Mouse (Mus musculus) bone marrow macrophage, adult 2 months (primary cell): ENCODE data around the gene Pde4c. TPM values are rescaled to one million over a fixed set of nuclear protein-coding genes. Genes with fewer than 3 reads are reported as not detected.

Source experiments
- H3K27ac ChIP-seq: 2 replicates; pipeline ENCODE4 v1.5.1; 2012; ENCODE audit warnings: low read depth, low read length; ENCODE audit not compliant: insufficient read depth
- H3K4me1 ChIP-seq: 2 replicates; pipeline ENCODE4 v1.6.1; 2012; ENCODE audit warnings: low read length; ENCODE audit not compliant: control insufficient read depth, insufficient read depth
- H3K4me3 ChIP-seq: 2 replicates; pipeline ENCODE4 v1.5.1; 2012; ENCODE audit warnings: mild to moderate bottlenecking, low read length, moderate library complexity; ENCODE audit not compliant: insufficient read depth
- CTCF ChIP-seq: IDR thresholded peaks from 2 replicates; pipeline ENCODE4 v1.5.1; 2012; ENCODE audit warnings: low read depth, mild to moderate bottlenecking, low read length, moderate library complexity
- POLR2A ChIP-seq: IDR thresholded peaks from 2 replicates; pipeline ENCODE4 v1.6.1; 2012; ENCODE audit warnings: mild to moderate bottlenecking, low read depth, low read length, borderline replicate concordance
- polyA plus RNA-seq: library from polyadenylated mRNA; stranded (reverse); fragments of >200 nt; gene quantifications from 2 replicates; pipeline ENCODE4 v1.2.4, GENCODE M21; 2012; ENCODE audit not compliant: missing spikeins, insufficient read depth, insufficient read length

Gene Pde4c
- polyA plus RNA-seq, 1 experiment = not detected

DNA sequence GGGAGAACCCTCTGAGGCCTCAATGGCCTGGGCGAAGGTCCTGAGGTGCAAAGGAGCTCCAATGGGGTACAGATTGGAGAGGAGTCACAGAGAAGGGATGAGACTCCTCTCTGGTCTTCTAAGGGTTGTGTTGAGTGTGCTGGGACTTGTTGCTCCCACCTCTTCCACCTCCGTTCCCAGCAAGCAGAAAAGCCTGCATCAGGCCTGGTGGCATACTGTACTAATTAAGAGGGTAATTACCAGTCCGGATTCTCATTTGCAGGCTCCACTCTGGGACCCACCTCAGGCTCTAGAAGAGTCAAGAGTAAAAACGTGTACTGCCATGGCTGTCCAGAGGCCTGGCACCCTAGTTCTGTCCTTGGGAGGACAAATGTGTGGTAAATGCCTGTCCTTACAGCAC lies 26.6 kb upstream of the Pde4c start:
- Histone ChIP-seq H3K4me1 (peaks cover 42% of the 10 kb centered on the region), H3K27ac (no peak overlapping the region), H3K4me3 (no peak overlapping the region)
- TF ChIP-seq POLR2A (no peak), CTCF (no peak)

DNA sequence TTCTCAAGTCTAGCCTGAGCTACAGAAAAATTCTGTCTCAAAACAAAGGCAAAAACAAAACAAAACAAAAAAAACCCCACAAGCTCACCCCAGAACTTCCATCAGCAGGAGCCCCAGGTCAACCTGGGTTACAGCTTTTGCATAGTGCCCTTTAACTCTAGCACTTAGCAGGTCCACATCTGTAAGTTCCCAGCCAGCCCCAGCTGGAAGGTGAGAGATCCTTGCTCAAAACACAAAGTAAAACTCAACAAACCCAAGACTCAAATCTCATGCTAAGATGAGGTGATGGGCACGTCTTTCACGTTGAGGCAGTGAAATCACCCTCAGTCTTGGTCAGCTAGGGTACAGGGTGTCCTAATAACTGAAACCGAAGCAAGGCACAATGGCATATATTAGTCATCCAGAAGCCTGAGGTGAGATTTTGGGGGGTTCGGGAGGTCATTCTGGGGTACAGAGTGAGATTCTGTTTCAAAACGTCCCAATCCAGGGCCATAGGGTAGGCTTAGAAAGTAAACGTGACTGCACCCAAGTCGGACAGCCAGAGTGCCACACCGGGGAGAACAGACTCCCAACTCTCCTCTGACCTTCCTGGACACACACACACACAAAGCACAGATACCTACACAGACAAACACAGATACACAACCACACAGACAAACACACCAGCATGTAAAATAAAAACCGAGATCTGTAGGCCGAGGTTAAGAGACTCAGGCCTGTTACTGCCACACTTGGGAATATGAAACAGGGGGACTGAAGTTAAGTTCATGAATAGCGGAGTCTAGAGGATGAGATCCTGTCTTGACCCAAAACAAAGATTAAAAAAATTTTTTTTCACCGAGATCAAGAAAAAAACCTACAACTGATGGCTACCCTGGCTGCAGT lies 25.9 kb upstream of the Pde4c start:
- Histone ChIP-seq H3K4me3 (peak overlapping the region; percentile 77), H3K27ac (0 out of 2 replicates have a peak overlapping the region, but pooled peaks have one; percentile 2), H3K4me1 (peaks cover 42% of the 10 kb centered on the region)
- TF ChIP-seq CTCF (no peak), POLR2A (no peak)

DNA sequence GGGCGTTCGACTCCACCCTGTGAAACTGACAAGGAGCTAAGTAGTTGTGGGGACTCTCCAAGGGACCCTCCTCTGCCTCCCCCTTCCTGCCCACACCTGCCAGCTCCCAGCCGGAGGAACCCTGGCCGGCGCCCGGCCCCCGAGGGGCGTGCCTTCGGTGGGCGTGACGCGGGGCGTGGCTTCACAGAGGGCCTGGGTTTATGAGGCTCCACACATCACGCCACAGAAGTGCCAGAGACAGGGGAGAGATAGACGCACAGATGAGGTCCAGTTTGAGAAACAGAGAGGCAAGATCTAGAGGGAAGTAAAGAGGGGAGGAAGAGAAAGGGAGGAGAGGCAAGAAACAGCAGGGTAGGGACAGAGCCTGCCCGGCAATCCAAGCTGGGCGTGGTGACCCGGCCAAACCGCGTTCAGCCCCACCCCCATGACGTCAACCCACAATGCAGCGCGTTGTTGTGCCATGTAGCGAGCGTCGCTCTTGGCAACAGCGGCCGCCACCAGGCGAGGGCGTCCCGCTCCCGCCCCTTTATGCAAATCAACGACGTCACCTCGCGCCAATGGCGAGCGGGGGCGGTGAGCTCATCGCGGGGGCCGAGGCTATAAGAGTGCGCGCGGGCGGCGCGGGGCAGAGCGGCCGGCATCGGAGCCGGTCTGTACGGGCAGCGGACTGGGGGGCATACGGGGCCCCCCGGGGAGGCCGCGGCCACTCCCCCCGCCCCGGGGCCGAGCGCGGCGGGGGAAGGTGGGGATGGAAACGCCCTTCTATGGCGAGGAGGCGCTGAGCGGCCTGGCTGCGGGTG lies 25.0 kb upstream of the Pde4c start, which contains the start of gene Jund:
TSS of gene Jund (plus strand) at position 640 of the 800 bp plus-strand sequence.
- peak within 1 kb of the TSS; percentile 97 for H3K27ac ChIP-seq
- peaks cover 37% of the 10 kb centered on the region for H3K4me1 ChIP-seq
- H3K4me3 ChIP-seq = peak within 1 kb of the TSS; percentile 99
- TF ChIP-seq POLR2A (peak; percentile 98), CTCF (no peak)

DNA sequence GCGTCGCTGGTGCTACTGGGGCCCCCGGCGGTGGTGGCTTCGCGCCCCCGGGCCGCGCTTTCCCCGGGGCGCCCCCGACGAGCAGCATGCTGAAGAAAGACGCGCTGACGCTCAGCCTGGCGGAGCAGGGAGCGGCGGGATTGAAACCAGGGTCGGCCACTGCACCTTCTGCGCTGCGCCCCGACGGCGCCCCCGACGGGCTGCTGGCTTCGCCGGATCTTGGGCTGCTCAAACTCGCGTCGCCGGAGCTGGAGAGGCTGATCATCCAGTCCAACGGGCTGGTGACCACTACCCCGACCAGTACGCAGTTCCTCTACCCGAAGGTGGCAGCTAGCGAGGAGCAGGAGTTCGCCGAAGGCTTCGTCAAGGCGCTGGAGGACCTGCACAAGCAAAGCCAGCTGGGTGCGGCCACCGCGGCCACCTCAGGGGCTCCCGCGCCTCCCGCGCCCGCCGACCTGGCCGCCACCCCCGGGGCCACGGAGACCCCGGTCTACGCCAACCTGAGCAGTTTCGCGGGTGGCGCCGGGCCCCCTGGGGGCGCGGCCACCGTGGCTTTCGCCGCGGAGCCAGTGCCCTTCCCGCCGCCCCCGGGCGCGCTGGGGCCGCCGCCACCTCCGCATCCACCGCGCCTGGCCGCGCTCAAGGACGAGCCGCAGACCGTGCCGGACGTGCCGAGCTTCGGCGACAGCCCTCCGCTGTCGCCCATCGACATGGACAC lies 24.2 kb upstream of the Pde4c start:
- Histone ChIP-seq H3K4me1 (peaks cover 32% of the 10 kb centered on the region), H3K4me3 (peak overlapping the region; percentile 99), H3K27ac (peak overlapping the region; percentile 97)
- TF ChIP-seq POLR2A (no peak), CTCF (no peak)

GRCm38 (mm10) chr8:70699834-70700554 lies 23.5 kb upstream of the Pde4c start:
- peak overlapping the region; percentile 97 for H3K27ac ChIP-seq
- H3K4me3 ChIP-seq = peak overlapping the region; percentile 99
- peaks cover 32% of the 10 kb centered on the region for H3K4me1 ChIP-seq
- TF ChIP-seq POLR2A (no peak), CTCF (no peak)

- peak; percentile 50 for TF ChIP-seq CTCF
- no peak for TF ChIP-seq POLR2A
- Histone ChIP-seq H3K27ac (peak overlapping the region; percentile 97), H3K4me3 (peak overlapping the region; percentile 99), H3K4me1 (peaks cover 30% of the 10 kb centered on the region)
Observed at GRCm38 (mm10) chr8:70700555-70700922, 23.0 kb upstream of the Pde4c start.

DNA sequence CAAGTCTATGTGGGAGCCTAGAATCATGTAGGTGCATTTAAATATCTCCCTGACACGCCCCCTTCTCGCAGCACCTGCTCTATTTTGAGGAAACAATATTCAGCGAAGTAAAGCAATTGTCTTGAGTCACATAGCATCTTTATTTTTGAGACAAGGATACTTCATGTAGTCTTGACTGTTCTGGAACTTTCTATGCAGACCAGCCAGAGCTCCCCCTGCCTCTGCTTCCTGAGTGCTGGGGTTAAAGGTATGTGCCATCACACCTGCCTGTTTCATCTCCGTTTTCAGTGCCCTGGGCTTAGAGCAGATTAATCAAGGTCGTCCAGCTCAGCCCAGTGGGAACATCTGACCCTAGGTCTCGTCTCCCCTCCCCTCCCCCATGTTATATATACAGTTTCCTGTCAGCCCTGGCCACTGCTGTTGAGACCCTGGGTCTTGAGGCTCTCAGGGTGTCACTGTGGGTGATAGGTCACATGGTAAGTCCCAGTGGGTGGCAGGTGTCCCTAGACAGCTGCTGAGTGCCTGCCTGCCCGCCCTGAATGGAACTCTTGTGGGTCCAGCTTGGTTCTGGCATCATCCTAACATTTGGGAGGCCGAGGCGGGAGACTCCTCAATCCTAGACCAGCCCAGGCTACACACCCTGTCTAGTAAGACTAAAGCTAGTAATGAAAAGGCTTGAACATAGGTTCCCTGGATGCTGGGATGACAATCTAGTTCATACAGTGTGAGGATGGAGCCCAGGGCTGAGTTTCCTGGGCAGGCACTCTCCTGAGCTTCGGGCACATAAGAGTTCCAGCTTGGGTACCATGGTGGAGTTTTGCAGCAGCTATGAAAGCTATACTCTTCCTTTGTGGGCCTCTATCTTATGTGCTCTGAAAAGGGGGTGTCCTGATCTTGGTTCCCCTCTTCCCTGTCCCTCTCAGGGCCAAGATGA lies 22.2 kb upstream of the Pde4c start:
- Histone ChIP-seq H3K4me3 (peak overlapping the region; percentile 59), H3K27ac (peak overlapping the region; percentile 97), H3K4me1 (peaks cover 22% of the 10 kb centered on the region)
- TF ChIP-seq CTCF = no peak
- no peak for TF ChIP-seq POLR2A
